Mouse (Mus musculus) stomach, postnatal 0 days (tissue): ENCODE results near the gene Insc. TPM values are rescaled to one million over a fixed set of nuclear protein-coding genes. Genes with fewer than 3 reads are reported as not detected.

Experiments used
- ATAC-seq: fragments of 200-750 bp; cut with Nextera tagmentation; 2 replicates; pipeline ENCODE4 v1.8.0; 2017; ENCODE audit not compliant: low FRiP score, low TSS enrichment
- DNase-seq: peaks from one replicate; pipeline ENCODE4 v3.0.0-alpha.2; 2016; ENCODE audit warnings: low spot score
- H3K27ac ChIP-seq: fragments of 300-500 bp; sonication (generic); replicated peaks from 2 replicates; pipeline ENCODE4 v1.5.1; 2014; ENCODE audit warnings: mild to moderate bottlenecking, control low read depth
- H3K27me3 ChIP-seq: fragments of 300-500 bp; sonication (generic); 2 replicates; pipeline ENCODE4 v1.6.1; 2014; ENCODE audit warnings: low read length; ENCODE audit not compliant: control insufficient read depth, insufficient read depth
- H3K36me3 ChIP-seq: fragments of 300-500 bp; sonication (generic); 2 replicates; pipeline ENCODE4 v1.6.1; 2014; ENCODE audit warnings: low read length, mixed read lengths; ENCODE audit not compliant: control insufficient read depth, insufficient read depth
- H3K4me1 ChIP-seq: fragments of 300-500 bp; sonication (generic); replicated peaks from 2 replicates; pipeline ENCODE4 v1.6.1; 2014; ENCODE audit warnings: antibody characterized with exemption; ENCODE audit not compliant: control insufficient read depth, insufficient read depth
- H3K4me2 ChIP-seq: fragments of 300-500 bp; sonication (generic); replicated peaks from 2 replicates; pipeline ENCODE4 v1.6.1; 2014; ENCODE audit warnings: low read depth, mild to moderate bottlenecking, control low read depth, moderate library complexity
- H3K4me3 ChIP-seq: fragments of 300-500 bp; sonication (generic); 2 replicates; pipeline ENCODE4 v1.5.1; 2014; ENCODE audit warnings: low read depth, low read length, control low read depth
- H3K9ac ChIP-seq: fragments of 300-500 bp; sonication (generic); 2 replicates; pipeline ENCODE4 v1.6.1; 2014; ENCODE audit warnings: mild to moderate bottlenecking, low read length, control low read depth, mixed read lengths
- H3K9me3 ChIP-seq: fragments of 300-500 bp; sonication (generic); 2 replicates; pipeline ENCODE4 v1.6.1; 2016; ENCODE audit warnings: low read length; ENCODE audit not compliant: control insufficient read depth
- CTCF ChIP-seq: IDR thresholded peaks from 2 replicates; pipeline ENCODE4 v1.5.1; 2016; ENCODE audit warnings: antibody characterized with exemption, low read depth, mild to moderate bottlenecking, moderate library complexity
- EP300 ChIP-seq: optimal IDR thresholded peaks from 2 replicates; pipeline ENCODE3; 2016; ENCODE audit warnings: antibody characterized with exemption
- WGBS: fragments of 180-500 bp; shearing (Covaris S2); extraction: QIAGEN DNeasy Blood & Tissue Kit; methylation state at CpG from one replicate; pipeline ENCODE4 v1.1.7; 2014; 5-methylcytosine and 5-hydroxymethylcytosine counted together
- polyA plus RNA-seq: library from polyadenylated mRNA; unstranded; fragments of >200 nt; fragmentation: Nextera tagmentation; extraction: Ambion mirVana; gene quantifications from 2 replicates; pipeline ENCODE4 v1.2.1, GENCODE M21; 2015

Insc gene
- polyA plus RNA-seq, 1 experiment from 2014 or later, result 15.8 TPM

- no peak overlapping the region for H3K4me2 ChIP-seq
- 67% methylated on average over 4 of the region's 4 CpGs for WGBS
- no peak overlapping the region for H3K27ac ChIP-seq
- no peaks in the 10 kb centered on the region for H3K27me3 ChIP-seq
- no peak overlapping the region for H3K9ac ChIP-seq
- DNase-seq (no peak), ATAC-seq (no peak)
- H3K36me3 ChIP-seq, result no peaks in the 10 kb centered on the region
- peaks cover 3% of the 10 kb centered on the region; the same call in 1 of the 2 replicates for H3K4me1 ChIP-seq
- no peak for TF ChIP-seq EP300
- no peak for TF ChIP-seq CTCF
- no peak overlapping the region for H3K4me3 ChIP-seq
- no peaks in the 10 kb centered on the region for H3K9me3 ChIP-seq
Observed at GRCm38 (mm10) chr7:114748239-114748638, 4.7 kb downstream of the Insc start.

- H3K4me2 ChIP-seq, result no peak overlapping the region
- no peaks in the 10 kb centered on the region for H3K4me1 ChIP-seq
- H3K9me3 ChIP-seq, result no peaks in the 10 kb centered on the region
- 59% methylated on average over 2 of the region's 2 CpGs for WGBS
- no peak overlapping the region for H3K4me3 ChIP-seq
- peak; percentile 11 for DNase-seq
- no peak overlapping the region for H3K27ac ChIP-seq
- no peak overlapping the region for H3K9ac ChIP-seq
- no peaks in the 10 kb centered on the region for H3K27me3 ChIP-seq
- ATAC-seq, result no peak
- H3K36me3 ChIP-seq, result no peaks in the 10 kb centered on the region
- TF ChIP-seq EP300, result no peak
Observed at GRCm38 (mm10) chr7:114753471-114753870, 10.0 kb downstream of the Insc start.

DNA sequence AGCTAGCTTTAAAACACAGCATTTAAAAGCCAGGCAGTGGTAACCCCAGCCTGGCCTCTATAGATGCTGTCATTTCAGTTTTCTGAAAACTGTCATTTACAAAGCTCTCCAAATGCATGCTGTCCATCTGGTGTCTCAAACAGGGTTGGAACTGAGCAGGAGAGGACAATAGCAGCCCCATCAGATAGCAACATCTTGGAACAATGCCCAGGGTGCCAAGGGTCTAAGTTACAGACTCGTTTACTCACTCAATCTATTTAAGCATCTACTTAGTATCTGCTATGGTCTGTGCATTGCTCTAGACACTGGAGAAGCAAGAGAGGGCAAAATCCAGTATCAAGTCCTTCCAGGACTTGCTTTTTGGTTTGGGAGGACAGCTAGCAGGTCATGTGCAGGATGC, 10.7 kb downstream of the Insc start:
- H3K4me3 ChIP-seq, result no peak overlapping the region
- no peak overlapping the region for H3K9ac ChIP-seq
- whole genome bisulfite sequencing, result 23% methylated on average over 1 of the region's 1 CpGs
- no peak overlapping the region for H3K4me2 ChIP-seq
- H3K4me1 ChIP-seq, result no peaks in the 10 kb centered on the region
- no peaks in the 10 kb centered on the region for H3K9me3 ChIP-seq
- no peak for ATAC-seq
- H3K27me3 ChIP-seq, result no peaks in the 10 kb centered on the region
- no peaks in the 10 kb centered on the region for H3K36me3 ChIP-seq
- peak; percentile 7 for DNase-seq
- TF ChIP-seq EP300 (no peak), CTCF (no peak)
- H3K27ac ChIP-seq, result no peak overlapping the region

DNA sequence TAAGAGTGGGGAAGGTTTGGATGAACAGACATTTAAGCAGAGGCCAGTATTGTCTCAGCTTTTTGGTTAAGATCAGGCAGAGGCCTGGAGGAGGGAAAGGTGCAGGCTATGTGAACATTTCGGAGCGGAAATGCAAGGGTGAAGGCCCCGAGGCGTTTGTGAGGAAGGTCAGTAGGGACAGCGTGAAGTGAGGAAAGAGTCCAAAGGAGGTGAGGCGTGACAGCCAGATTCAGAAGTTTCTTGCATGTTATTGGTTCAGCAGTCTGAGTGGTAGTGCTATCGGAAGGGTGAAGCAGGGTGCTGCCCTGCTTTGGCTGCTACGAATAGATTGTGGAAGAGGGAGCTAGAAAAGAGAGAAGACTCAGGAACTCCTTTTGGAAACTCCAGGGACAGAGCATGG, 11.1 kb downstream of the Insc start:
- Histone ChIP-seq H3K4me2 (no peak overlapping the region), H3K36me3 (no peaks in the 10 kb centered on the region), H3K4me3 (no peak overlapping the region), H3K4me1 (no peaks in the 10 kb centered on the region), H3K9ac (no peak overlapping the region), H3K27me3 (no peaks in the 10 kb centered on the region), H3K27ac (no peak overlapping the region), H3K9me3 (no peaks in the 10 kb centered on the region)
- ATAC-seq (no peak), DNase-seq (peak; percentile 3)
- TF ChIP-seq EP300 (no peak), CTCF (no peak)
- 80% methylated on average over 8 of the region's 8 CpGs for WGBS

DNA sequence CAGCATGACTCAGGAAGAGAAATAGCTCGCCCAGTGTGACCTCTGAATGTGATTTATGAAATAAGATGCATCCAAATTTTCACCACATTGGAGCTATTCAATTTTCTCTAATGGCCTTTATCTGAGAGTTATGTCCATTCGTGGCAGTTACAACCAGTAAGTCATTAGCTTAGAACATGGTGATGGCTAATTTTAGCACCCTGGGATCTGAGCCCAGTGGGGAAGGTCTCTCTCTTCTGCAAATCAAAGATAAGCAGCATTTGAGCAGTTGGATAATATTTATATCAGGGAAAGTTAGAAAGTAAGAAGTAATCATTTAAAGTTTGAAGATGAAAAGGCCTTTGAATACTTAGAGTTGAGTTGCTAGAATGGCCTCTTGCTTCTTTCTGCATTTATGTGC, 19.2 kb downstream of the Insc start:
- H3K27me3 ChIP-seq, result no peaks in the 10 kb centered on the region
- no peaks in the 10 kb centered on the region for H3K4me1 ChIP-seq
- H3K4me3 ChIP-seq, result no peak overlapping the region
- no peak for TF ChIP-seq CTCF
- TF ChIP-seq EP300, result no peak
- H3K4me2 ChIP-seq, result no peak overlapping the region
- H3K36me3 ChIP-seq, result no peaks in the 10 kb centered on the region
- no peak for ATAC-seq
- DNase-seq, result no peak
- H3K27ac ChIP-seq, result no peak overlapping the region
- 55% methylated on average over 2 of the region's 2 CpGs for WGBS
- no peak overlapping the region for H3K9ac ChIP-seq
- no peaks in the 10 kb centered on the region for H3K9me3 ChIP-seq

DNA sequence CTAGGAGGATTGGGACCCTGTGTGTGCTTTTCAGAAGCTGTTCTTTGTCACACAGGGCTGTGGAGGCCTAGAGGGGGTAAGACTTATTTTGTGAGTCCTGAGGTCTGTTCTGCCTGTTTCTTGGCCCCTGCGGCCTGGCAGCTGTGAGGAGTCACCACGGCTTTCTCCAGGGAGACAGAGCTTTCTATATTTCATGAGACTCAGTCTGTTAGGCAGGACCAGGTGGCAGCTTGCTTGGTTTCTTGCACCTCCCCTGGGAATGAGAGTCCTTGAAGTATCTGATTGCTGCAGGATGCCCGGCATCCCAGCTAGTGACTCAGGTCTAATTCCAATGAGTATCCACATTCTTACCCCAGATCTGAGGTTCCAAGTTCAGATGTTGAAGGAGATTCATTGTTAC, 21.8 kb downstream of the Insc start:
- H3K36me3 ChIP-seq, result no peaks in the 10 kb centered on the region
- ATAC-seq (no peak), DNase-seq (no peak)
- H3K4me1 ChIP-seq, result no peaks in the 10 kb centered on the region
- H3K4me2 ChIP-seq, result no peak overlapping the region
- no peak overlapping the region for H3K27ac ChIP-seq
- TF ChIP-seq CTCF (no peak), EP300 (no peak)
- 76% methylated on average over 3 of the region's 3 CpGs for WGBS
- no peak overlapping the region for H3K4me3 ChIP-seq
- H3K9ac ChIP-seq, result no peak overlapping the region
- H3K9me3 ChIP-seq, result no peaks in the 10 kb centered on the region
- no peaks in the 10 kb centered on the region for H3K27me3 ChIP-seq
